Mouse (Mus musculus) forebrain, embryonic 11.5 days (tissue): ENCODE measurements at regions not wholly inside any gene's neighbourhood (a gene's known extent, or its start where the extent isn't known, plus 50 kb on each side); places are given as distances from the start of the nearest gene placed in this dataset.

Experiments
- ATAC-seq: fragments of 200-750 bp; cut with Nextera tagmentation; replicated peaks from 2 replicates; pipeline ENCODE4 v1.8.0; 2017; ENCODE audit warnings: moderate TSS enrichment; ENCODE audit not compliant: low FRiP score
- DNase-seq: peaks from one replicate; pipeline ENCODE4 v3.0.0-alpha.2; 2017; ENCODE audit warnings: low spot score
- H3K27ac ChIP-seq: fragments of 300-500 bp; sonication (generic); 2 replicates; pipeline ENCODE4 v1.5.1; 2014; ENCODE audit warnings: low read depth, low read length
- H3K27me3 ChIP-seq: fragments of 300-500 bp; sonication (generic); 2 replicates; pipeline ENCODE4 v1.6.1; 2014; ENCODE audit warnings: mild to moderate bottlenecking, low read length, mixed read lengths; ENCODE audit not compliant: control insufficient read depth, insufficient read depth
- H3K36me3 ChIP-seq: fragments of 300-500 bp; sonication (generic); 2 replicates; pipeline ENCODE4 v1.6.1; 2014; ENCODE audit warnings: mild to moderate bottlenecking, low read length, moderate library complexity, mixed read lengths; ENCODE audit not compliant: control insufficient read depth, insufficient read depth
- H3K4me1 ChIP-seq: fragments of 300-500 bp; sonication (generic); replicated peaks from 2 replicates; pipeline ENCODE4 v1.6.1; 2014; ENCODE audit warnings: low read length, mixed read lengths; ENCODE audit not compliant: control insufficient read depth, insufficient read depth
- H3K4me2 ChIP-seq: fragments of 300-500 bp; sonication (generic); 2 replicates; pipeline ENCODE4 v1.6.1; 2014; ENCODE audit warnings: low read depth, mild to moderate bottlenecking, low read length, moderate library complexity, mixed read lengths; ENCODE audit not compliant: severe bottlenecking
- H3K4me3 ChIP-seq: fragments of 300-500 bp; sonication (generic); 2 replicates; pipeline ENCODE4 v1.5.1; 2014; ENCODE audit warnings: low read depth, low read length
- H3K9ac ChIP-seq: fragments of 300-500 bp; sonication (generic); 2 replicates; pipeline ENCODE4 v1.6.1; 2014; ENCODE audit warnings: low read length
- H3K9me3 ChIP-seq: fragments of 300-500 bp; sonication (generic); 2 replicates; pipeline ENCODE4 v1.6.1; 2016; ENCODE audit warnings: low read length, mixed read lengths; ENCODE audit not compliant: control insufficient read depth
- WGBS: fragments of 180-500 bp; shearing (Covaris S2); extraction: QIAGEN DNeasy Blood & Tissue Kit; methylation state at CpG from one replicate; pipeline ENCODE4 v1.1.7; 2014; 5-methylcytosine and 5-hydroxymethylcytosine counted together

- Histone ChIP-seq H3K4me1 (no peaks in the 10 kb centered on the region), H3K9ac (no peak overlapping the region), H3K4me3 (no peak overlapping the region), H3K4me2 (no peak overlapping the region), H3K9me3 (no peaks in the 10 kb centered on the region), H3K27me3 (no peaks in the 10 kb centered on the region), H3K27ac (no peak overlapping the region), H3K36me3 (no peaks in the 10 kb centered on the region)
- DNase-seq (no peak), ATAC-seq (no peak)
- 91% methylated on average over 1 of the region's 1 CpGs for WGBS
Observed at GRCm38 (mm10) chr14:96825083-96825482, 306.2 kb upstream of the Klhl1 start.

- DNase-seq (no peak), ATAC-seq (no peak)
- H3K27ac ChIP-seq, result no peak overlapping the region
- H3K36me3 ChIP-seq, result no peaks in the 10 kb centered on the region
- no peak overlapping the region for H3K9ac ChIP-seq
- no peaks in the 10 kb centered on the region for H3K4me1 ChIP-seq
- no peak overlapping the region for H3K4me2 ChIP-seq
- H3K27me3 ChIP-seq, result no peaks in the 10 kb centered on the region
- H3K9me3 ChIP-seq, result no peaks in the 10 kb centered on the region
- WGBS, result 97% methylated on average over 2 of the region's 2 CpGs
- H3K4me3 ChIP-seq, result no peak overlapping the region
Observed at GRCm38 (mm10) chr14:96815665-96816064, 296.8 kb upstream of the Klhl1 start.

GRCm38 (mm10) chr14:96805284-96805683, 286.4 kb upstream of the Klhl1 start:
- Histone ChIP-seq H3K9me3 (no peaks in the 10 kb centered on the region), H3K4me3 (no peak overlapping the region), H3K9ac (no peak overlapping the region), H3K36me3 (no peaks in the 10 kb centered on the region), H3K27me3 (no peaks in the 10 kb centered on the region), H3K4me2 (no peak overlapping the region), H3K4me1 (no peaks in the 10 kb centered on the region), H3K27ac (no peak overlapping the region)
- DNase-seq (no peak), ATAC-seq (no peak)
- WGBS, result 84% methylated on average over 1 of the region's 1 CpGs

- 80% methylated on average over 1 of the region's 1 CpGs for WGBS
- no peaks in the 10 kb centered on the region for H3K27me3 ChIP-seq
- no peaks in the 10 kb centered on the region for H3K4me1 ChIP-seq
- no peaks in the 10 kb centered on the region for H3K9me3 ChIP-seq
- no peak overlapping the region for H3K27ac ChIP-seq
- H3K4me3 ChIP-seq, result no peak overlapping the region
- ATAC-seq, result peak; percentile 46
- no peak overlapping the region for H3K4me2 ChIP-seq
- DNase-seq, result no peak
- no peak overlapping the region for H3K9ac ChIP-seq
- no peaks in the 10 kb centered on the region for H3K36me3 ChIP-seq
Observed at GRCm38 (mm10) chr14:96794806-96795205, 275.9 kb upstream of the Klhl1 start.

- Histone ChIP-seq H3K9me3 (no peaks in the 10 kb centered on the region), H3K27me3 (no peaks in the 10 kb centered on the region), H3K36me3 (no peaks in the 10 kb centered on the region), H3K4me2 (no peak overlapping the region), H3K27ac (no peak overlapping the region), H3K9ac (no peak overlapping the region), H3K4me3 (no peak overlapping the region), H3K4me1 (no peaks in the 10 kb centered on the region)
- ATAC-seq (no peak), DNase-seq (no peak)
- 92% methylated on average over 3 of the region's 3 CpGs for WGBS
Observed at GRCm38 (mm10) chr14:96787917-96788316, 269.0 kb upstream of the Klhl1 start.

- H3K27ac ChIP-seq, result no peak overlapping the region
- no peak overlapping the region for H3K4me2 ChIP-seq
- no peaks in the 10 kb centered on the region for H3K36me3 ChIP-seq
- DNase-seq, result no peak
- no peaks in the 10 kb centered on the region for H3K27me3 ChIP-seq
- H3K4me1 ChIP-seq, result no peaks in the 10 kb centered on the region
- WGBS, result 43% methylated on average over 1 of the region's 1 CpGs
- H3K9me3 ChIP-seq, result no peaks in the 10 kb centered on the region
- ATAC-seq, result no peak
- no peak overlapping the region for H3K9ac ChIP-seq
- no peak overlapping the region for H3K4me3 ChIP-seq
Observed at GRCm38 (mm10) chr14:96787286-96787685, 268.4 kb upstream of the Klhl1 start.

GRCm38 (mm10) chr14:96775801-96776200, 256.9 kb upstream of the Klhl1 start:
- 77% methylated on average over 1 of the region's 1 CpGs for WGBS
- no peak for DNase-seq
- H3K4me2 ChIP-seq, result no peak overlapping the region
- no peaks in the 10 kb centered on the region for H3K27me3 ChIP-seq
- H3K4me3 ChIP-seq, result no peak overlapping the region
- H3K9ac ChIP-seq, result no peak overlapping the region
- no peak overlapping the region for H3K27ac ChIP-seq
- H3K4me1 ChIP-seq, result no peaks in the 10 kb centered on the region
- no peak for ATAC-seq
- no peaks in the 10 kb centered on the region for H3K36me3 ChIP-seq
- no peaks in the 10 kb centered on the region for H3K9me3 ChIP-seq

- Histone ChIP-seq H3K36me3 (no peaks in the 10 kb centered on the region), H3K4me3 (no peak overlapping the region), H3K9ac (no peak overlapping the region), H3K4me1 (no peaks in the 10 kb centered on the region), H3K9me3 (no peaks in the 10 kb centered on the region), H3K27me3 (no peaks in the 10 kb centered on the region), H3K4me2 (no peak overlapping the region), H3K27ac (no peak overlapping the region)
- DNase-seq, result no peak
- no peak for ATAC-seq
- 92% methylated on average over 8 of the region's 8 CpGs for WGBS
Observed at GRCm38 (mm10) chr14:96760591-96760990, 241.7 kb upstream of the Klhl1 start.

GRCm38 (mm10) chr14:96733211-96733610, 214.3 kb upstream of the Klhl1 start:
- H3K4me3 ChIP-seq, result no peak overlapping the region
- no peak overlapping the region for H3K9ac ChIP-seq
- H3K27me3 ChIP-seq, result no peaks in the 10 kb centered on the region
- H3K36me3 ChIP-seq, result no peaks in the 10 kb centered on the region
- no peak overlapping the region for H3K27ac ChIP-seq
- no peak overlapping the region for H3K4me2 ChIP-seq
- no peaks in the 10 kb centered on the region for H3K4me1 ChIP-seq
- no peaks in the 10 kb centered on the region for H3K9me3 ChIP-seq
- ATAC-seq (no peak), DNase-seq (no peak)
- WGBS, result 87% methylated on average over 4 of the region's 4 CpGs
